Mouse (Mus musculus) bone marrow macrophage, adult 2 months (primary cell): ENCODE data around the gene Itga2b.

Source experiments
- CTCF ChIP-seq: IDR thresholded peaks from 2 replicates; pipeline ENCODE4 v1.5.1; 2012; ENCODE audit warnings: low read depth, mild to moderate bottlenecking, low read length, moderate library complexity
- POLR2A ChIP-seq: IDR thresholded peaks from 2 replicates; pipeline ENCODE4 v1.6.1; 2012; ENCODE audit warnings: mild to moderate bottlenecking, low read depth, low read length, borderline replicate concordance

DNA sequence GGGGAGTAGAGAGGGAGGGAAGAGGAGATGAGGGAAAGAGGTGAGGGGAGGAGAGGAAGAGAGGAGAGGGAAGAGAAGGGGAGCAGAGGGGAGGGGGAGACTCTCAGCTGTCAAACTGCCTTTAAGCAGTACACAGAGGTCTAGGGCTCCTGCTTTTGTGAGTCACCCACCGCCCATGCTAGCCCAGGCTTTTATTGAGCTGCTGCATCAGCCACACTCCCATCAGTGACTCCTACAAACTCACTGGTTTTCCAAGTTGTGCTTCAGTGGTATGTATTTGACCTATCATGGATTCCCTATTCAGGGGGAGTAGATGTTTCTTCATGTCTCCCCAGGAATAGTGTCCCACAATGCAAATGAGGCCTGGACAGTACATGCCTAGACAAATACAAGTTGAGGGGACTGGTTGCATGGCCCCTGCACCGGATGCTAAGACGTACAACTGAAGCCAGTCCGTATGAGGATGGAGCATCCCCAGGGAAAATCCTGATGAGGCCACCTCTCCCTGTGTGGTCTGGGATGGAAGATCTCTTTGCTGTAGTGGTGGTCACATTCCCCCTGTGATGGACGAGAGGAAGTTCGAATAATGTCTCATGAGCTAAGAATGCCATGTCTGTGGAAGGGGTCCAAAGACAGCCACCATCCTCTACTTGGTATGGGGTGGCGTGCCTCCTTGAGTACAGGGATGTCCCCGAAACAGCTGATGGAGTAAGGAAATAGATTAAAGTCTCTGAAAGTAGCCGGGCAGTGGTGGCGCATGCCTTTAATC, 54.7 kb downstream of the Itga2b start:
- TF ChIP-seq CTCF (no peak), POLR2A (no peak)
